Mouse (Mus musculus): ENCODE results near the gene Chd2. TPM values are rescaled to one million over a fixed set of nuclear protein-coding genes. Genes with fewer than 3 reads are reported as not detected.
"Not testable (repeated sequence)": the region's sequence is repeated elsewhere in the genome, so short reads cannot be mapped to it uniquely, and the experiment has no call there.

The Chd2 gene
- polyA plus RNA-seq, 1 experiment from 2014 or later, result 44.7 TPM

GRCm38 (mm10) chr7:73584009-73584995 is 42.7 kb upstream of the Chd2 start:
- no peak overlapping the region for H3K4me2 ChIP-seq (ENCODE audit: low read depth)
- ATAC-seq (ENCODE audit: insufficient read depth, low FRiP score, low TSS enrichment), result no peak
- H3K4me1 ChIP-seq (ENCODE audit: control insufficient read depth, insufficient read depth, low read length), result no peaks in the 10 kb centered on the region; the same call in 1 of the 2 replicates
- no peak overlapping the region for H3K4me3 ChIP-seq (ENCODE audit: low read depth, low read length)
- peak overlapping the region; percentile 69; the same call in 1 of the 2 replicates for H3K27ac ChIP-seq (ENCODE audit: low read depth, low read length)
- peak; percentile 32 for DNase-seq (ENCODE audit: low spot score)
- 55% methylated on average over 13 of the region's 13 CpGs for WGBS
- H3K9ac ChIP-seq (ENCODE audit: low read length), result no peak overlapping the region
- H3K36me3 ChIP-seq (ENCODE audit: control insufficient read depth, insufficient read depth, low read length), result no peaks in the 10 kb centered on the region
- no peaks in the 10 kb centered on the region for H3K27me3 ChIP-seq (ENCODE audit: control insufficient read depth, insufficient read depth, low read length)
- H3K9me3 ChIP-seq (ENCODE audit: control insufficient read depth, low read length), result no peaks in the 10 kb centered on the region

- no peak overlapping the region for H3K27ac ChIP-seq (ENCODE audit: low read depth, low read length)
- 83% methylated on average over 7 of the region's 7 CpGs for WGBS
- no peak overlapping the region for H3K4me3 ChIP-seq (ENCODE audit: low read depth, low read length)
- no peaks in the 10 kb centered on the region for H3K9me3 ChIP-seq (ENCODE audit: control insufficient read depth, low read length)
- H3K36me3 ChIP-seq (ENCODE audit: control insufficient read depth, insufficient read depth, low read length), result no peaks in the 10 kb centered on the region
- DNase-seq (ENCODE audit: low spot score) (no peak), ATAC-seq (ENCODE audit: insufficient read depth, low FRiP score, low TSS enrichment) (no peak)
- no peak overlapping the region for H3K9ac ChIP-seq (ENCODE audit: low read length)
- no peaks in the 10 kb centered on the region; the same call in 1 of the 2 replicates for H3K4me1 ChIP-seq (ENCODE audit: control insufficient read depth, insufficient read depth, low read length)
- H3K4me2 ChIP-seq (ENCODE audit: low read depth), result no peak overlapping the region
- H3K27me3 ChIP-seq (ENCODE audit: control insufficient read depth, insufficient read depth, low read length), result no peaks in the 10 kb centered on the region
Observed at GRCm38 (mm10) chr7:73583400-73583799, 41.8 kb upstream of the Chd2 start.

GRCm38 (mm10) chr7:73581836-73582375 is 40.3 kb upstream of the Chd2 start:
- WGBS, result 57% methylated on average over 6 of the region's 6 CpGs
- Histone ChIP-seq H3K27me3 (ENCODE audit: control insufficient read depth, insufficient read depth, low read length) (no peaks in the 10 kb centered on the region), H3K4me3 (ENCODE audit: low read depth, low read length) (no peak overlapping the region), H3K4me1 (ENCODE audit: control insufficient read depth, insufficient read depth, low read length) (no peaks in the 10 kb centered on the region; the same call in 1 of the 2 replicates), H3K9me3 (ENCODE audit: control insufficient read depth, low read length) (no peaks in the 10 kb centered on the region), H3K4me2 (ENCODE audit: low read depth) (no peak overlapping the region), H3K9ac (ENCODE audit: low read length) (no peak overlapping the region), H3K27ac (ENCODE audit: low read depth, low read length) (no peak overlapping the region), H3K36me3 (ENCODE audit: control insufficient read depth, insufficient read depth, low read length) (no peaks in the 10 kb centered on the region)
- no peak for ATAC-seq (ENCODE audit: insufficient read depth, low FRiP score, low TSS enrichment)
- no peak for DNase-seq (ENCODE audit: low spot score)

DNA sequence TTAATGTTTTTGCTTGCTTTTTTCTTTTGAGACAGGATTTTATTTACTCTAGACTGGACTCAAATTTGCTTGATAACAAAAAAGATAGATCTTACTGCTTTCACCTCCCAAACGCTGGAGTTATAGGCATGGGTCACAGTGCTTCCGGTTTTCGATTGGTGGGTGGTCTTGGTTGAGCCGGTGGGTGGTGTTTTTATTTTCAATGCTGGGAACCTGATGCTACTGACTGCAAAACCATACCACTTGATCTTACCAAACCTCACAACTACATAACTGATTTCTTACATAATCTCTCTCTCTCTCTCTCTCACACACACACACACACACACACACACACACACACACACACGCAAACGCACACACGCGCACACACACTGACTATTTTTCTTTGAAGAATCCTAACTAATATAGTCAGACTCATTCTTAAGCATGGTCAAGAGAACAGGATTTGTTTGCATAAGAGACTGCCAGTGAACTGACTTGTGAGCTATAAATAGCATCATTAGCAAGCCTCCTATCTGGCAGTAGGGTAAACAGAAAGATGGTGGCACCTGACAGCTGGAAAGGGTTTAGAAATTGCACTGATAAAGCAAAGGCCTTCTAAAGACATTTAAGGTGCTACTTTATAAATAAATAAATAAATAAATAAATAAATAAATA is 37.6 kb upstream of the Chd2 start:
- 79% methylated on average over 8 of the region's 8 CpGs for WGBS

DNA sequence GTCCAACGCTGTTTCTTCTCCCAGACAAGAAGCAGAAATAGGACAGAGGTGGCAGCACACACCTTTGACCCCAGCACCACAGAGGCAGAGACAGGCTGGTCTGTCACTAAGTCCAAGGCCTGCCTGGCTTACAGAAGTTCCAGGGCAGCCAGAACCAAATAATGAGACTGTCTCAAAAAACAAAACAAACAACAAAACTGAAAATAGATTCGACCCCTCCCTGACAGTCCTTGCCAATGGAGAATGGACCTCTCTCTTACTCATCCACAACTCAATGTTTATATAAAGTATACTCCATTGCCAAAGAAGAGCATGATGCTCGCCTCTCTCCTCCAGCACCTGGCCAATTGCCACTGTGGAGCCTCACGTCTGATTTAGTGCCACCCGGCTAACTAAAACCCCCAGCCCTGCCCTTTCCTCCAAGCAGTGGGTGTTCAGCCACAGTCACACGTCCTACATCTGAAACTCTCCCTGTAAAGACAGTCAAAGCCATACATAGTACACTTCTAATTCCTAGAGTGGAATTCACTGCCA is 36.3 kb upstream of the Chd2 start:
- no peak for DNase-seq (ENCODE audit: low spot score)
- Histone ChIP-seq H3K4me2 (ENCODE audit: low read depth) (no peak overlapping the region), H3K4me1 (ENCODE audit: control insufficient read depth, insufficient read depth, low read length) (no peaks in the 10 kb centered on the region), H3K4me3 (ENCODE audit: low read depth, low read length) (no peak overlapping the region), H3K9ac (ENCODE audit: low read length) (no peak overlapping the region), H3K9me3 (ENCODE audit: control insufficient read depth, low read length) (no peaks in the 10 kb centered on the region), H3K27ac (ENCODE audit: low read depth, low read length) (no peak overlapping the region), H3K36me3 (ENCODE audit: control insufficient read depth, insufficient read depth, low read length) (no peaks in the 10 kb centered on the region), H3K27me3 (ENCODE audit: control insufficient read depth, insufficient read depth, low read length) (no peaks in the 10 kb centered on the region)
- ATAC-seq (ENCODE audit: insufficient read depth, low FRiP score, low TSS enrichment), result no peak
- WGBS, result 87% methylated on average over 6 of the region's 6 CpGs

More for the DNA sequence above, 37.6 kb upstream of the Chd2 start:
- Histone ChIP-seq H3K9ac (ENCODE audit: low read length) (no peak overlapping the region), H3K4me1 (ENCODE audit: control insufficient read depth, insufficient read depth, low read length) (no peaks in the 10 kb centered on the region), H3K4me2 (ENCODE audit: low read depth) (no peak overlapping the region), H3K9me3 (ENCODE audit: control insufficient read depth, low read length) (no peaks in the 10 kb centered on the region), H3K27me3 (ENCODE audit: control insufficient read depth, insufficient read depth, low read length) (no peaks in the 10 kb centered on the region), H3K4me3 (ENCODE audit: low read depth, low read length) (no peak overlapping the region), H3K36me3 (ENCODE audit: control insufficient read depth, insufficient read depth, low read length) (no peaks in the 10 kb centered on the region), H3K27ac (ENCODE audit: low read depth, low read length) (no peak overlapping the region)
- DNase-seq (ENCODE audit: low spot score) (no peak), ATAC-seq (ENCODE audit: insufficient read depth, low FRiP score, low TSS enrichment) (no peak)

GRCm38 (mm10) chr7:73576101-73576936 is 34.7 kb upstream of the Chd2 start:
- H3K27me3 ChIP-seq (ENCODE audit: control insufficient read depth, insufficient read depth, low read length), result no peaks in the 10 kb centered on the region
- DNase-seq (ENCODE audit: low spot score) (no peak), ATAC-seq (ENCODE audit: insufficient read depth, low FRiP score, low TSS enrichment) (no peak)
- H3K4me3 ChIP-seq (ENCODE audit: low read depth, low read length), result no peak overlapping the region
- H3K4me1 ChIP-seq (ENCODE audit: control insufficient read depth, insufficient read depth, low read length), result no peaks in the 10 kb centered on the region
- no peak overlapping the region for H3K27ac ChIP-seq (ENCODE audit: low read depth, low read length)
- no peaks in the 10 kb centered on the region for H3K9me3 ChIP-seq (ENCODE audit: control insufficient read depth, low read length)
- H3K4me2 ChIP-seq (ENCODE audit: low read depth), result no peak overlapping the region
- H3K36me3 ChIP-seq (ENCODE audit: control insufficient read depth, insufficient read depth, low read length), result no peaks in the 10 kb centered on the region
- WGBS, result 68% methylated on average over 16 of the region's 16 CpGs
- H3K9ac ChIP-seq (ENCODE audit: low read length), result no peak overlapping the region

DNA sequence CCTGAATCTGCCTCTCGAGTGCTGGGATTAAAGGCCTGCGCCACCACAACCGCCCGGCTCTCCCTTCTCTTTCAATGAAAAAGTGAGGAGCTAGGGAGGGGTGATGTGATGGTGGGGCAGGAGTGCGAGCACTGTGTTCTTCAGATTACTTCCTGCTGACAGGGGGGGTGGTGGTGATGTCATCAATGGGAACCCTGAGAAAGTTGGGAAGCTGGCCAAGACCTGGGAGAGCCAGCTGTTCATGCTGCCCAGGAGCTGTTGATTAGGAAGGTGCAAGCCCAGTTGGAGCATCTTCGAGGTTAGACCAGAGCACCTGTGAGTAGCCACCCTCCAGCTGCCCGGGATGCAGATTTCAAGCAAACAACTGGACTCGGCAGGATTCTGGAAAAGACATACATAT is 33.6 kb upstream of the Chd2 start:
- H3K4me3 ChIP-seq (ENCODE audit: low read depth, low read length), result no peak overlapping the region
- no peaks in the 10 kb centered on the region for H3K36me3 ChIP-seq (ENCODE audit: control insufficient read depth, insufficient read depth, low read length)
- 59% methylated on average over 8 of the region's 8 CpGs for WGBS
- H3K4me2 ChIP-seq (ENCODE audit: low read depth), result no peak overlapping the region
- DNase-seq (ENCODE audit: low spot score) (no peak), ATAC-seq (ENCODE audit: insufficient read depth, low FRiP score, low TSS enrichment) (no peak)
- no peaks in the 10 kb centered on the region for H3K9me3 ChIP-seq (ENCODE audit: control insufficient read depth, low read length)
- no peak overlapping the region for H3K9ac ChIP-seq (ENCODE audit: low read length)
- H3K4me1 ChIP-seq (ENCODE audit: control insufficient read depth, insufficient read depth, low read length), result no peaks in the 10 kb centered on the region
- no peaks in the 10 kb centered on the region for H3K27me3 ChIP-seq (ENCODE audit: control insufficient read depth, insufficient read depth, low read length)
- H3K27ac ChIP-seq (ENCODE audit: low read depth, low read length), result no peak overlapping the region

GRCm38 (mm10) chr7:73574673-73575072 is 33.0 kb upstream of the Chd2 start:
- H3K9ac ChIP-seq (ENCODE audit: low read length); H3K27ac ChIP-seq (ENCODE audit: low read depth, low read length); H3K4me3 ChIP-seq (ENCODE audit: low read depth, low read length); DNase-seq (ENCODE audit: low spot score); H3K9me3 ChIP-seq (ENCODE audit: control insufficient read depth, low read length); H3K4me1 ChIP-seq (ENCODE audit: control insufficient read depth, insufficient read depth, low read length); H3K4me2 ChIP-seq (ENCODE audit: low read depth); H3K36me3 ChIP-seq (ENCODE audit: control insufficient read depth, insufficient read depth, low read length); ATAC-seq (ENCODE audit: insufficient read depth, low FRiP score, low TSS enrichment); H3K27me3 ChIP-seq (ENCODE audit: control insufficient read depth, insufficient read depth, low read length): not testable (repeated sequence)
- 53% methylated on average over 3 of the region's 3 CpGs for WGBS

Data from neural tube, embryonic 11.5 days (tissue).